Mouse (Mus musculus) C2C12 (cell line): ENCODE results near the gene Capns1. TPM values are rescaled to one million over a fixed set of nuclear protein-coding genes. Genes with fewer than 3 reads are reported as not detected.
"Not testable (repeated sequence)": the region's sequence is repeated elsewhere in the genome, so short reads cannot be mapped to it uniquely, and the experiment has no call there.

Source experiments
- H3K27me3 ChIP-seq: one replicate; pipeline ENCODE4 v1.6.1; 2011; ENCODE audit not compliant: control insufficient read depth, insufficient read depth, insufficient read length
- H3K36me3 ChIP-seq: one replicate; pipeline ENCODE4 v1.6.1; 2011; ENCODE audit not compliant: control insufficient read depth, insufficient read depth
- H3K4me3 ChIP-seq: one replicate; pipeline ENCODE4 v1.5.1; 2011; ENCODE audit warnings: mild to moderate bottlenecking, control low read depth; ENCODE audit not compliant: poor library complexity, insufficient read depth, severe bottlenecking
- H3K79me2 ChIP-seq: one replicate; pipeline ENCODE4 v1.6.1; 2011; ENCODE audit not compliant: control insufficient read depth, insufficient read depth
- H3K79me3 ChIP-seq: one replicate; pipeline ENCODE4 v1.6.1; 2011; ENCODE audit warnings: low read depth, control low read depth
- H3ac ChIP-seq: one replicate; pipeline ENCODE3; 2011; ENCODE audit warnings: low read depth; ENCODE audit not compliant: control insufficient read depth, insufficient read length
- CEBPB ChIP-seq: IDR thresholded peaks from one replicate; pipeline ENCODE4 v1.6.1; 2011; ENCODE audit warnings: low read depth, mild to moderate bottlenecking, control low read depth, moderate library complexity
- CTCF ChIP-seq: IDR thresholded peaks from one replicate; pipeline ENCODE4 v1.5.1; 2011; ENCODE audit not compliant: control insufficient read depth, insufficient read depth, insufficient read length
- FOSL1 ChIP-seq: IDR thresholded peaks from one replicate; pipeline ENCODE4 v1.8.0; 2011; ENCODE audit warnings: mild to moderate bottlenecking, low read length; ENCODE audit not compliant: poor library complexity, insufficient read depth, severe bottlenecking
- MAX ChIP-seq: IDR thresholded peaks from one replicate; pipeline ENCODE4 v1.6.1; 2011; ENCODE audit warnings: mild to moderate bottlenecking, control low read depth
- MYOD1 ChIP-seq: IDR thresholded peaks from one replicate; pipeline ENCODE4 v1.6.1; 2011; ENCODE audit warnings: low read depth; ENCODE audit not compliant: control insufficient read depth, insufficient read length
- MYOG ChIP-seq: IDR thresholded peaks from one replicate; pipeline ENCODE4 v1.6.1; 2011; ENCODE audit not compliant: control insufficient read depth, insufficient read length; ENCODE audit errors: extremely low read depth
- USF1 ChIP-seq: IDR thresholded peaks from one replicate; pipeline ENCODE4 v1.6.1; 2011; ENCODE audit warnings: low read depth, mild to moderate bottlenecking, control low read depth, moderate library complexity
- polyA plus RNA-seq: library from polyadenylated mRNA; unstranded; fragments of >200 nt; fragmentation: generic; extraction: Trizol; gene quantifications from one replicate; pipeline ENCODE4 v1.2.1, GENCODE M21; 2012; ENCODE audit warnings: missing spikeins

The Capns1 gene
- polyA plus RNA-seq, 1 experiment = 588 TPM

GRCm38 (mm10) chr7:30183879-30184289 is 14.7 kb downstream of the Capns1 start, which contains the start of gene Cox7a1:
Gene Cox7a1, plus strand, starts transcription at chr7:30184144.
- Histone ChIP-seq H3K4me3 (no peak within 1 kb of the TSS), H3ac (peak within 1 kb of the TSS; percentile 18), H3K79me3 (no peaks in the 10 kb centered on the region)

GRCm38 (mm10) chr7:30183189-30183588 is 15.4 kb downstream of the Capns1 start:
- H3K79me2 ChIP-seq, H3K4me3 ChIP-seq, H3ac ChIP-seq, H3K79me3 ChIP-seq, H3K27me3 ChIP-seq: not testable (repeated sequence)
- peaks cover 24% of the 10 kb centered on the region for H3K36me3 ChIP-seq

More at GRCm38 (mm10) chr7:30183879-30184289, 14.7 kb downstream of the Capns1 start, which contains the start of gene Cox7a1:
- TF ChIP-seq USF1 (no peak), FOSL1 (no peak), CEBPB (no peak), MYOD1 (no peak), MYOG (no peak), MAX (no peak)
- Histone ChIP-seq H3K36me3 (peaks cover 29% of the 10 kb centered on the region), H3K27me3 (no peaks in the 10 kb centered on the region), H3K79me2 (no peaks in the 10 kb centered on the region)

GRCm38 (mm10) chr7:30181929-30182328 is 16.7 kb downstream of the Capns1 start:
- H3K36me3 ChIP-seq = peaks cover 19% of the 10 kb centered on the region
- not testable (repeated sequence) for H3K4me3 ChIP-seq, H3ac ChIP-seq, H3K79me2 ChIP-seq, H3K27me3 ChIP-seq, H3K79me3 ChIP-seq

- H3K79me2 ChIP-seq = no peaks in the 10 kb centered on the region
- TF ChIP-seq CTCF (peak; percentile 62), MAX (no peak)
- H3K27me3 ChIP-seq = no peaks in the 10 kb centered on the region
- no peak overlapping the region for H3K4me3 ChIP-seq
- H3ac ChIP-seq = no peak overlapping the region
- H3K36me3 ChIP-seq = peaks cover 13% of the 10 kb centered on the region
- H3K79me3 ChIP-seq = no peaks in the 10 kb centered on the region
Measured at GRCm38 (mm10) chr7:30181308-30181707, 17.3 kb downstream of the Capns1 start.

- Histone ChIP-seq H3K4me3 (no peak overlapping the region), H3ac (no peak overlapping the region), H3K79me2 (no peaks in the 10 kb centered on the region), H3K79me3 (no peaks in the 10 kb centered on the region), H3K27me3 (no peaks in the 10 kb centered on the region), H3K36me3 (peaks cover 7% of the 10 kb centered on the region)
- TF ChIP-seq MYOG = no peak
- TF ChIP-seq USF1 = no peak
- TF ChIP-seq FOSL1 = no peak
- no peak for TF ChIP-seq MYOD1
Measured at GRCm38 (mm10) chr7:30178256-30178655, 20.4 kb downstream of the Capns1 start.

GRCm38 (mm10) chr7:30176474-30176873 is 22.1 kb downstream of the Capns1 start:
- TF ChIP-seq MYOD1 (no peak), MYOG (no peak), CTCF (no peak), CEBPB (no peak), USF1 (no peak), MAX (no peak), FOSL1 (no peak)
- Histone ChIP-seq H3ac (no peak overlapping the region), H3K4me3 (no peak overlapping the region), H3K79me2 (no peaks in the 10 kb centered on the region), H3K27me3 (no peaks in the 10 kb centered on the region), H3K79me3 (no peaks in the 10 kb centered on the region), H3K36me3 (peaks cover 7% of the 10 kb centered on the region)

- TF ChIP-seq MYOG = no peak
- no peak for TF ChIP-seq CEBPB
- no peak for TF ChIP-seq CTCF
- TF ChIP-seq USF1 = no peak
- no peak for TF ChIP-seq FOSL1
- TF ChIP-seq MAX = no peak
- TF ChIP-seq MYOD1 = no peak
- Histone ChIP-seq H3ac (peak overlapping the region; percentile 49), H3K4me3 (peak overlapping the region; percentile 81)
Measured at GRCm38 (mm10) chr7:30170283-30170951, 28.2 kb downstream of the Capns1 start.

More at GRCm38 (mm10) chr7:30170283-30170951, 28.2 kb downstream of the Capns1 start:
- peaks cover 42% of the 10 kb centered on the region for H3K79me2 ChIP-seq
- H3K27me3 ChIP-seq = no peaks in the 10 kb centered on the region
- peaks cover 41% of the 10 kb centered on the region for H3K79me3 ChIP-seq
- peaks cover 23% of the 10 kb centered on the region for H3K36me3 ChIP-seq
